Comparison of ENCODE assay signal across 7 mouse cellular contexts in genomic region chr19:55122351-55122980, GRCm38 (mm10). TPM values are rescaled to one million over a fixed set of nuclear protein-coding genes. Genes with fewer than 3 reads are reported as not detected.
DNase-seq lines count a peak whose midpoint lies in the region; ATAC-seq and TF ChIP-seq lines count a peak whose summit lies in the region.

No protein-coding gene starts in this region.

- no peak overlapping the region for H3K4me2 ChIP-seq in forebrain, embryonic 16.5 days (ENCODE audit: low read length)
- H3K4me2 ChIP-seq in lung, embryonic 14.5 days: no peak overlapping the region
- no peak overlapping the region for H3K4me2 ChIP-seq in stomach, postnatal 0 days (replicated peaks; ENCODE audit: low read depth)

- WGBS in lung, adult 2 months: 60% methylated on average over 4 of the region's 4 CpGs
- WGBS in forebrain, embryonic 16.5 days: 75% methylated on average over 4 of the region's 4 CpGs
- WGBS in lung, embryonic 14.5 days: 71% methylated on average over 4 of the region's 4 CpGs
- 75% methylated on average over 4 of the region's 4 CpGs for WGBS in stomach, postnatal 0 days
- 91% methylated on average over 4 of the region's 4 CpGs for WGBS in thymus, adult 2 months

- TF ChIP-seq CTCF in lung, adult 2 months (IDR thresholded peaks at IDR 0.05; ENCODE audit: insufficient read depth, low read length): no peak
- TF ChIP-seq CTCF in lung, embryonic 14.5 days (IDR thresholded peaks at IDR 0.05; ENCODE audit: low read depth): no peak
- TF ChIP-seq CTCF in stomach, postnatal 0 days (IDR thresholded peaks at IDR 0.05; ENCODE audit: low read depth): no peak
- no peak for TF ChIP-seq CTCF in thymus, adult 2 months (IDR thresholded peaks at IDR 0.05; ENCODE audit: borderline replicate concordance, control insufficient read depth, extremely low read depth, insufficient read depth, low read length, poor library complexity)

- H3K9me3 ChIP-seq in forebrain, embryonic 16.5 days (ENCODE audit: control insufficient read depth, low read length): no peaks in the 10 kb centered on the region
- no peaks in the 10 kb centered on the region for H3K9me3 ChIP-seq in lung, embryonic 14.5 days (ENCODE audit: low read depth, low read length)
- H3K9me3 ChIP-seq in stomach, postnatal 0 days (ENCODE audit: control insufficient read depth, low read length): no peaks in the 10 kb centered on the region

- ATAC-seq in forebrain, embryonic 16.5 days: peak; percentile 18; the same call in 1 of the 2 replicates
- peak; percentile 28; the same call in 1 of the 2 replicates for ATAC-seq in lung, embryonic 14.5 days (ENCODE audit: insufficient read depth)
- ATAC-seq in stomach, postnatal 0 days (ENCODE audit: low FRiP score, low TSS enrichment): no peak; the same call in 1 of the 2 replicates

- peak; percentile 76 to 78 for DNase-seq in lung, adult 18-20 months
- DNase-seq in lung, adult 2 months: no peak
- peak; percentile 44 for DNase-seq in lung, embryonic 14.5 days
- peak; percentile 57 for DNase-seq in stomach, postnatal 0 days (ENCODE audit: low spot score)
- DNase-seq in c-Kit-positive CD71-positive TER-119-positive erythroid progenitor cells, embryonic 14.5 days (ENCODE audit: low spot score): no peak
- DNase-seq in thymus, adult 2 months: no peak

- H3K4me3 ChIP-seq in lung, adult 2 months (replicated peaks; ENCODE audit: extremely low read depth, low read depth, low read length): no peak overlapping the region
- H3K4me3 ChIP-seq in forebrain, embryonic 16.5 days (replicated peaks; ENCODE audit: low read length): no peak overlapping the region
- H3K4me3 ChIP-seq in lung, embryonic 14.5 days (ENCODE audit: low read depth, low read length): no peak overlapping the region
- H3K4me3 ChIP-seq in stomach, postnatal 0 days (ENCODE audit: low read depth, low read length): no peak overlapping the region
- no peak overlapping the region for H3K4me3 ChIP-seq in thymus, adult 2 months (ENCODE audit: control insufficient read depth, insufficient read depth, low read length)

- TF ChIP-seq POLR2A in lung, adult 2 months (IDR thresholded peaks at IDR 0.05; ENCODE audit: borderline replicate concordance, extremely low read depth, low read depth, low read length): no peak
- TF ChIP-seq POLR2A in thymus, adult 2 months (IDR thresholded peaks at IDR 0.05; ENCODE audit: control insufficient read depth, extremely low read depth, insufficient read depth, low read length, poor library complexity): no peak

- no peaks in the 10 kb centered on the region for H3K27me3 ChIP-seq in forebrain, embryonic 16.5 days (replicated peaks; ENCODE audit: control insufficient read depth, insufficient read depth, low read length)
- no peaks in the 10 kb centered on the region for H3K27me3 ChIP-seq in lung, embryonic 14.5 days (ENCODE audit: insufficient read depth, low read length)
- no peaks in the 10 kb centered on the region for H3K27me3 ChIP-seq in stomach, postnatal 0 days (ENCODE audit: control insufficient read depth, insufficient read depth, low read length)
- H3K27me3 ChIP-seq in thymus, adult 2 months (ENCODE audit: control insufficient read depth, insufficient read depth, low read length): no peaks in the 10 kb centered on the region

- no peaks in the 10 kb centered on the region for H3K36me3 ChIP-seq in forebrain, embryonic 16.5 days (ENCODE audit: control insufficient read depth, insufficient read depth)
- H3K36me3 ChIP-seq in lung, embryonic 14.5 days (ENCODE audit: insufficient read depth): no peaks in the 10 kb centered on the region
- no peaks in the 10 kb centered on the region for H3K36me3 ChIP-seq in stomach, postnatal 0 days (ENCODE audit: control insufficient read depth, insufficient read depth, low read length)
- no peaks in the 10 kb centered on the region for H3K36me3 ChIP-seq in thymus, adult 2 months (ENCODE audit: control insufficient read depth, insufficient read depth, low read length)

- H3K27ac ChIP-seq in forebrain, embryonic 16.5 days (ENCODE audit: low read length): no peak overlapping the region
- no peak overlapping the region for H3K27ac ChIP-seq in lung, embryonic 14.5 days (ENCODE audit: low read depth)
- no peak overlapping the region for H3K27ac ChIP-seq in stomach, postnatal 0 days (replicated peaks)
- no peak overlapping the region for H3K27ac ChIP-seq in thymus, adult 2 months (ENCODE audit: control insufficient read depth, insufficient read depth, low read length)

- no peaks in the 10 kb centered on the region for H3K4me1 ChIP-seq in lung, adult 2 months (ENCODE audit: control insufficient read depth, insufficient read depth, low read length)
- peaks cover 6% of the 10 kb centered on the region; the same call in 1 of the 2 replicates for H3K4me1 ChIP-seq in forebrain, embryonic 16.5 days (replicated peaks; ENCODE audit: control insufficient read depth, insufficient read depth, low read length)
- H3K4me1 ChIP-seq in lung, embryonic 14.5 days (ENCODE audit: insufficient read depth): no peaks in the 10 kb centered on the region; the same call in 1 of the 2 replicates
- H3K4me1 ChIP-seq in stomach, postnatal 0 days (replicated peaks; ENCODE audit: control insufficient read depth, insufficient read depth): no peaks in the 10 kb centered on the region
- no peaks in the 10 kb centered on the region for H3K4me1 ChIP-seq in thymus, adult 2 months (replicated peaks; ENCODE audit: control insufficient read depth, insufficient read depth, low read length)

- H3K9ac ChIP-seq in forebrain, embryonic 16.5 days (replicated peaks; ENCODE audit: low read depth, low read length): no peak overlapping the region
- H3K9ac ChIP-seq in lung, embryonic 14.5 days: no peak overlapping the region
- H3K9ac ChIP-seq in stomach, postnatal 0 days (ENCODE audit: low read length): no peak overlapping the region

- TF ChIP-seq EP300 in stomach, postnatal 0 days (optimal IDR thresholded peaks at IDR 0.05): no peak

RNA-seq across cellular contexts. Expression of gene Gpam, which starts 4.6 kb away (rescaled TPM):
- polyA plus RNA-seq in lung, adult 2 months (2012; rRNA removed): 59.0 and 70.8 TPM in 2 replicates
- polyA plus RNA-seq in forebrain, embryonic 16.5 days (2015; fragmentation: Nextera tagmentation; extraction: Ambion mirVana): 24.7 and 27.9 TPM in 2 replicates
- 29.4 and 31.0 TPM in 2 replicates for polyA plus RNA-seq in lung, embryonic 14.5 days (2014; fragmentation: Nextera tagmentation; extraction: Ambion mirVana)
- polyA plus RNA-seq in stomach, postnatal 0 days (2015; fragmentation: Nextera tagmentation; extraction: Ambion mirVana): 12.5 and 13.1 TPM in 2 replicates
- 20.0 and 24.1 TPM in 2 replicates for polyA plus RNA-seq in thymus, adult 2 months (2012; rRNA removed)

RNA-seq across cellular contexts. Expression of gene Tectb, which starts 58.1 kb away (rescaled TPM):
- 0.09 and 0.32 TPM in 2 replicates for polyA plus RNA-seq in lung, adult 2 months (2012; rRNA removed)
- not detected in 2 replicates for polyA plus RNA-seq in forebrain, embryonic 16.5 days (2015; fragmentation: Nextera tagmentation; extraction: Ambion mirVana)
- not detected in 2 replicates for polyA plus RNA-seq in lung, embryonic 14.5 days (2014; fragmentation: Nextera tagmentation; extraction: Ambion mirVana)
- polyA plus RNA-seq in stomach, postnatal 0 days (2015; fragmentation: Nextera tagmentation; extraction: Ambion mirVana): 0.16 and 0.23 TPM in 2 replicates
- polyA plus RNA-seq in thymus, adult 2 months (2012; rRNA removed): 0.12 and 0.15 TPM in 2 replicates

Comparison
In these comparisons a context has a peak if more than half of its experiments do, and no peak if none do; other contexts are left out.
1. DNase-seq: peak in lung, adult 18-20 months (2 of 2), lung, embryonic 14.5 days (single experiment) and stomach, postnatal 0 days (single experiment); none in lung, adult 2 months (single experiment), c-Kit-positive CD71-positive TER-119-positive erythroid progenitor cells, embryonic 14.5 days (single experiment) and thymus, adult 2 months (single experiment).